Mouse (Mus musculus) kidney, adult 11 months (tissue): Measurements from ENCODE around the gene Fgf23.

Experiments
- DNase-seq: peaks from one replicate; pipeline ENCODE4 v3.0.0; 2022

Fgf23 gene

GRCm38 (mm10) chr6:127114753-127115456 lies 42.2 kb downstream of the Fgf23 start:
- DNase-seq: no peak

GRCm38 (mm10) chr6:127122221-127122806 lies 49.6 kb downstream of the Fgf23 start:
- DNase-seq: no peak

- no peak for DNase-seq
Measured at GRCm38 (mm10) chr6:127122996-127123395, 50.3 kb downstream of the Fgf23 start.

GRCm38 (mm10) chr6:127123506-127123905 lies 50.8 kb downstream of the Fgf23 start:
- no peak for DNase-seq

- no peak for DNase-seq
Measured at GRCm38 (mm10) chr6:127129659-127130058, 57.0 kb downstream of the Fgf23 start.

- DNase-seq: no peak
Measured at GRCm38 (mm10) chr6:127130377-127130776, 57.7 kb downstream of the Fgf23 start.
